Mouse (Mus musculus) forebrain, embryonic 11.5 days (tissue): ENCODE results near the gene Gfra4. TPM values are rescaled to one million over a fixed set of nuclear protein-coding genes. Genes with fewer than 3 reads are reported as not detected.

Source experiments
- microRNA-seq: library from miRNA; unstranded; fragments of <30 nt; microRNA quantifications from one replicate; pipeline ENCODE4, GENCODE M21; 2016; ENCODE audit not compliant: insufficient number of aligned reads
- polyA plus RNA-seq: library from polyadenylated mRNA; unstranded; fragments of >200 nt; fragmentation: Nextera tagmentation; extraction: Ambion mirVana; gene quantifications from 2 replicates; pipeline ENCODE4 v1.2.1, GENCODE M21; 2014

Gene Gfra4
- polyA plus RNA-seq, 1 experiment from 2014 or later = 4.0 TPM

Small RNA genes lying within 50 kb of the gene (microRNA-seq; reads per million reads assigned to microRNA genes)
- gene Mir6973b = not detected

Other genes with a start within 250 kb of the Gfra4 start
- 47.4 and 53.1 TPM in 2 replicates for gene 4930402H24Rik, start 136.7 kb downstream of the Gfra4 start, polyA plus RNA-seq
- 11.3 TPM in 2 replicates for gene Atrn, start 136.6 kb downstream of the Gfra4 start, polyA plus RNA-seq
- 0.36 and 0.95 TPM in 2 replicates for gene Adam33, start 20.7 kb upstream of the Gfra4 start, polyA plus RNA-seq
- 0.13 and 0.36 TPM in 2 replicates for gene Siglec1, start 43.7 kb upstream of the Gfra4 start, polyA plus RNA-seq
- 4.2 and 5.6 TPM in 2 replicates for gene Hspa12b, start 84.2 kb upstream of the Gfra4 start, polyA plus RNA-seq
- not detected in 2 replicates for gene Gm11037, start 90.4 kb upstream of the Gfra4 start, polyA plus RNA-seq
- gene 1700037H04Rik, start 117.0 kb upstream of the Gfra4 start, polyA plus RNA-seq = 122 and 132 TPM in 2 replicates
- 12.3 and 13.7 TPM in 2 replicates for gene Cenpb, start 137.0 kb upstream of the Gfra4 start, polyA plus RNA-seq
- gene Cdc25b, start 143.9 kb upstream of the Gfra4 start, polyA plus RNA-seq = 92.2 and 93.0 TPM in 2 replicates
- gene Spef1, start 144.2 kb upstream of the Gfra4 start, polyA plus RNA-seq = 9.3 and 10.3 TPM in 2 replicates
- gene Ap5s1, start 164.0 kb upstream of the Gfra4 start, polyA plus RNA-seq = 30.6 and 31.4 TPM in 2 replicates
- 16.6 and 17.1 TPM in 2 replicates for gene Mavs, start 191.0 kb upstream of the Gfra4 start, polyA plus RNA-seq
- 66.3 and 66.5 TPM in 2 replicates for gene Pank2, start 219.4 kb upstream of the Gfra4 start, polyA plus RNA-seq